Mouse (Mus musculus): ENCODE results near the gene Sh3gl3.

GRCm38 (mm10) chr7:82138196-82138595 is 35.4 kb upstream of the Sh3gl3 start:
- TF ChIP-seq CTCF (IDR thresholded peaks at IDR 0.05; ENCODE audit: borderline replicate concordance, extremely low read depth, insufficient read depth, insufficient read length) (no peak), POLR2A (IDR thresholded peaks at IDR 0.05; ENCODE audit: borderline replicate concordance, extremely low read depth, insufficient read depth, insufficient read length, poor library complexity, severe bottlenecking) (no peak)

All from brain, embryonic 14.5 days (tissue).